Mouse (Mus musculus) CH12.LX (cell line): ENCODE results near the gene Nova2.

ENCODE experiments used
- CTCF ChIP-seq, 2 experiments: IDR thresholded peaks in 1 of 2; conservative IDR thresholded peaks in 1 of 2; 2 replicates each; pipeline ENCODE4 v1.5.1; 2011 to 2012; ENCODE audit warnings: low read depth in 2 of 2, low read length in 2 of 2, improper control_type of control experiment in 1 of 2, inconsistent platforms in 1 of 2, mild to moderate bottlenecking in 1 of 2, moderate library complexity in 1 of 2
- HCFC1 ChIP-seq: IDR thresholded peaks from 2 replicates; pipeline ENCODE4 v1.6.1; 2012; ENCODE audit warnings: low read depth, mild to moderate bottlenecking, inconsistent platforms, low read length, improper control_type of control experiment
- MAFK ChIP-seq: IDR thresholded peaks from 2 replicates; pipeline ENCODE4 v1.6.1; 2011; ENCODE audit warnings: low read length, improper control_type of control experiment; ENCODE audit not compliant: insufficient replicate concordance
- POLR2A ChIP-seq: IDR thresholded peaks from 2 replicates; pipeline ENCODE4 v1.6.1; 2011; ENCODE audit warnings: low read depth, mild to moderate bottlenecking, improper control_type of control experiment, low read length
- USF1 ChIP-seq: IDR thresholded peaks from 2 replicates; pipeline ENCODE4 v1.6.1; 2014; ENCODE audit warnings: low read depth, mild to moderate bottlenecking, inconsistent platforms, low read length, improper control_type of control experiment
- ZC3H11A ChIP-seq: IDR thresholded peaks from 2 replicates; pipeline ENCODE4 v1.6.1; 2012; ENCODE audit warnings: low read depth, mild to moderate bottlenecking, inconsistent platforms, low read length, improper control_type of control experiment

DNA sequence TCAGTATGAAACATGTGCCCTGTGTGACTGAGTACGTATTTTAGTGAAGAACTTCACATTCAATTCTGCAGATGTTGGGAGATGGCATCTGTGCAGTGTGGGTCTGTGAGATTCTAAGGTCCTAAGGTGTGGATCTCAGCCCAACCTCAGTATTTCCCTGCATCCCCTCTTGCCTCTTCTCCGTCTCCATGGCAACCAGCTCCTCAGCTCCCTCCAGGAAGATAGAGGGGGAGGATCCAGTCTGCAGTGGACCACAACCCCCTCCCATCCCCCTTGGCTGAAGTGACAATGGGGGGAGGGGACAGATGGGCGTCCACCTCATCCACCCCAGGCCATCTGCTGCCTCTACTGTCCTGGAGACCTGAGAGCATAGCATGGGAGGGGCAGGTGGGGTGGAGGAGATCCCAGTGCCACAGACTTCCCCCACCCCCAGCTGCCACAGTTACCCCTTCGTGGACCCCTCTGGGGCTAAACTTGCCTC is 1.9 kb upstream of the Nova2 start:
- TF ChIP-seq POLR2A (no peak), ZC3H11A (no peak), CTCF (conservative IDR thresholded peaks at IDR 0.05 in 1 of 2, IDR thresholded peaks at IDR 0.05 in 1 of 2; ENCODE audit: low read depth in 2 of 2, low read length in 2 of 2) (no peak), USF1 (no peak), MAFK (no peak), HCFC1 (no peak)
